Mouse (Mus musculus) brown adipose tissue, adult 24 weeks (tissue): ENCODE results near the gene Gm44511. TPM values are rescaled to one million over a fixed set of nuclear protein-coding genes. Genes with fewer than 3 reads are reported as not detected.
"Not testable (repeated sequence)": the region's sequence is repeated elsewhere in the genome, so short reads cannot be mapped to it uniquely, and the experiment has no call there.

Experiments
- H3K27ac ChIP-seq: fragments of 200-500 bp; replicated peaks from 2 replicates; pipeline ENCODE4 v1.5.1; 2012; ENCODE audit warnings: low read depth, mild to moderate bottlenecking, low read length
- H3K4me1 ChIP-seq: fragments of 200-500 bp; 2 replicates; pipeline ENCODE4 v1.6.1; 2012; ENCODE audit warnings: low read length, mixed read lengths; ENCODE audit not compliant: control insufficient read depth, insufficient read depth, insufficient read length
- H3K4me3 ChIP-seq: fragments of 200-500 bp; 2 replicates; pipeline ENCODE4 v1.5.1; 2012; ENCODE audit warnings: low read depth, mild to moderate bottlenecking, low read length, moderate library complexity; ENCODE audit not compliant: insufficient read depth
- polyA plus RNA-seq: library from polyadenylated mRNA; stranded (reverse); fragments of >200 nt; gene quantifications from 2 replicates; pipeline ENCODE4 v1.2.4, GENCODE M21; 2012; ENCODE audit not compliant: missing spikeins, insufficient read depth, insufficient read length

Gm44511 gene
- polyA plus RNA-seq, 1 experiment, result not detected

DNA sequence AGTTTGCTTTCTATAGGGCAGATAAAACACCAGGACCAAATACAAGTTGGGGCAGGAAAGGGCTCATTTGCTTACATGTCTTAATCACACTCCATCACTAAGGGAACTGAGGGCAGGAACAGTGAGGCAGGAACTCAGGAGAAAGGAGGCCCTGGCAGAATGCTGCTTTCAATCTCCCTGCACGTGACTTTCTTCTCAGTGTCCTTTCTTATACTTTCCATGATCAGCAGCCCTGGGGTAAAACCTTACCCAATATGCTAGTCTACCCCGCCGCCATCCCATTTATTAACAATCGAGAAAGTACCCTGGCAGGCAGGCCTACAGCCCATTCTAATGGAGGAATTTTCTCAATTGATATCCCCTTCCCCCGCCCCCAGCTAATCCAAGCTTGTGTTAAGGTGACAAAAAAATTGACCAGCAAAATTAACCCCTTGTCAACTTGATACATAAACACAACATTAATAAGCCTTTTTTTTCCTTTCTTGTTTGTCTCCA, 18.5 kb upstream of the Gm44511 start:
- Histone ChIP-seq H3K4me1 (peaks cover 5% of the 10 kb centered on the region; the same call in 1 of the 2 replicates), H3K27ac (no peak overlapping the region), H3K4me3 (no peak overlapping the region)

DNA sequence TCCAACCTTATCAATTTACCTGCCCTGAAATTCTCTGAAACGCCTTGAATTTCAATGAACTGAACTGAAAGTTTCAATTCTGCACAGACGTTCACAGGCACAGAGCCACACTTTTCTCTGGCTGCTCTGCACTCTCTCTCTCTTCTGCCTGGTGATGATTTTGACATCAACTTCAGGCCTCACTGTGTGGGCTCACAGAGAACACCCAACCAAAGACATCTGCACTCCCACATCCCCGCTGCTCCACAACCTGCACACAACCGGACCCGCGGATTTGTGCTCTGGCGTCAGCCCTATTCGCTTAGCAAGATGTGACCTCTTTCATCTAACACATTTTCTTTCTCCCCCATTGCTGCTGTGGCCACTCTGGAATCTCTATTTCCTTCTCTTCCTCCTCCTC, 18.0 kb upstream of the Gm44511 start:
- H3K4me3 ChIP-seq, result no peak overlapping the region
- no peak overlapping the region for H3K27ac ChIP-seq
- H3K4me1 ChIP-seq, result peaks cover 5% of the 10 kb centered on the region; the same call in 1 of the 2 replicates

DNA sequence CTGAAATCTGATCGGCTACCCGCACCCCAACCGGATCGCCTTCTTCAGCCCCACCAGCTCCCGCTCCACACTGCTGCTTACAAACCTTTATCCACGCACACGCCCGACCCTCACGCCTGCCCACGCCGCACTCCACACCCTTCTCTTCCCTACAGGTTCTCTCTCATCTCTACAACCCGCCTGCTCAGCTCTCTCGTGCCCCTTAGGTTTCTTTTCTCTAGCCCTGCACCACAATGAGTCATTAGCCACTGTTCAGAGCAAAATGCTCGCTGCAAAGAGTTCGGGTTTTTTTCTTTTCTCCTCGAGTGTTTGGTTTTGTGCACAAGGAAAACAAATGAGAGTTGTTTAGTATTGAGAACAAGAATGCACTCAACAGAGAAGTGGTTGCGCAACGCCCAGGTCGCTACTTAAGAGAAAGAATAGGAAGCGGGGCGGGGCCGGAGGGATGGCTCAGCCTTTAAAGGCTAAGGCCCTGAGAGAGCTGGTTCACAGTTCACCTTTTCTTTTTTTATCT, 17.4 kb upstream of the Gm44511 start:
- peak overlapping the region; percentile 73 for H3K4me3 ChIP-seq
- H3K4me1 ChIP-seq, result peaks cover 5% of the 10 kb centered on the region; the same call in 1 of the 2 replicates
- peak overlapping the region; percentile 70 for H3K27ac ChIP-seq

DNA sequence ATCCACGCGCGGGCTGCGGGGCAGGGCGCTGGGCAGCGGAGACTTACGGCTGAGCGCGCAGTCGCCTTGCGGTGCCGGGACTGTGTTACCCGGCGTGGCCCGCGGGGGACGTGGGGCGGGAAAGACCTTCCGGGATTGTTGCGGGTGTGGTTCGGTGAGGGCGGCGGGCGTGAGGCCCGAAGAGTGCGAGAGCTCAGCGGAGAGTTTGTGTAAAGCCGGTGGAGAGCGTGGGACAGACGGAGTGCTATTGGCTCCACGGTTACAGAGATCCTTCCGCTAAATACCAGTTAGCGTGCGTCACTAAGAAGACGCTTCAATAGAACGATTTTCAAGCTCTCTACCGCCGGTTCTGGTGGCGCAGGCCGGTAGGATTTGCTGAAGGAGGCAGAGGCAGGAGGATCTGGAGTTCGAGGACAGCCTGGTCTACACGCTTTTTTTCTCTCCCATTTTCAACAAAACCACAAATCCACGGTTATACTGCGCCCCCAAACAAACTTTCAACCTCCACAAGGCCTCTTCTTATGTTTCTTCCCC, 16.9 kb upstream of the Gm44511 start:
- Histone ChIP-seq H3K4me3 (peak overlapping the region; percentile 87), H3K4me1 (peaks cover 5% of the 10 kb centered on the region; the same call in 1 of the 2 replicates), H3K27ac (peak overlapping the region; percentile 70)

DNA sequence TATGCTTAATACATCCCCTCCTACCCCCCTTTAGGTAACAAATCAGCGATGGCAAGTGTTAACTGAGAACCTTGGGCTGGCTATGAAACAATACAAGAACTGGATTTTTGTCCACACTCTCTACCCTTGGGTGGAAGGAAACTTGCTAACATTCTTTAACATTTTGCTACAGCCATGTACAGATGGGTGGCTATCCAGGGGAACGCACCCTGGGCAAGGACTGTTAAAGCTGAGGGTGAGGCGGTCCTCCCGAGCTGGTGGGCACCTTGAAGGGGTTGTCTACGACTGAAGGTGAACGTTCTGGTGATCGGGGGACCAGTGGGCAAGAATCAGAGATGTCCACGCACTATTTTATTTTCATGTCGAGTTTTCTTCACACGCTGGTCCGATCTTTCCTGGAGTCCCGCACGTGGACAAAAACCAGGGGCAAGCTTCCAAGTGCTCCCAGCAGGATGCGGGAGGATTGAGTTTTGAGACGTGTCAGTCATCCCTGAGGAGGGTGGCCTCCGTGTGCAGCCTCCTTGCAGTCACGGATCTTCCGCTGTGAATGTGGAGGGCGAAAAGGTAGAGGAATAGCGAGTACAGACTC, 16.3 kb upstream of the Gm44511 start:
- Histone ChIP-seq H3K27ac (peak overlapping the region; percentile 68), H3K4me1 (peaks cover 5% of the 10 kb centered on the region; the same call in 1 of the 2 replicates), H3K4me3 (peak overlapping the region; percentile 87)

DNA sequence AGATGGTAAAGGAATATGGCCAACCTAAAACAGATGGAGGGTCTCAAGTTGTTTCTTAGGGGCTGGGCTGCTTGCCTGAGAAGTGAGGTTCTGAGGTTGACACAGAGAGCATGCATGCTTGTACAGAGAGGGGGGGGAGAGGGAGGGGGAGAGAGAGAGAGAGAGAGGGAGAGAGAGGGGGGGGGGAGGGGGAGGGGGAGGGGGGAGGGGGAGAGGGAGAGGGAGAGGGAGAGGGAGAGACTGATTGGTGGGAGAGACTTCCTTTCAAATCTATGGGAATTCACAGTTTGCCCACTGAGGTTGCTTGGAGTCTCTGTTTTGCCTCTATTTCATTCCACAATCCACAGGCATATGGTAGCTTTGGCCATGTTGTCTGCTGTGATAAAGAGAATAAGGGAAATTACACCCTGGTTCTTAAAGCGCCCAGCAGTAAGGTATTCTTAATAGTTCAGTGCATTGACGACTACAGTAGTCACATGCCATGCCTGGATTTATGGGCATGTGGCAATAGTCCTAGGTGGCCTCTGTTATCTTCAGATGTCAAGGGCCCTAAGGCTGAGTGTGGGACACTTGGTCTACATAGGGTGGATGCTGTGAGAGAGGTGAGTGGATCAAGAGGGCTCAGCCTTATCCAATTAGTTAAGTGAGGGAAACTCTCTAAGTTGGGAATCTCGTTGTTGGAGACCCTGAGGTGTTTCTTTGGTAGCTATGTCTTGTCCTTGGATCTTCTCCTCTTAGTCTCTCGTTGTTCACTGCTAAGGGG, 15.4 kb upstream of the Gm44511 start:
- H3K27ac ChIP-seq, result no peak overlapping the region
- H3K4me1 ChIP-seq, result peaks cover 5% of the 10 kb centered on the region; the same call in 1 of the 2 replicates
- H3K4me3 ChIP-seq, result 0 out of 2 replicates have a peak overlapping the region, but pooled peaks have one; percentile 87

DNA sequence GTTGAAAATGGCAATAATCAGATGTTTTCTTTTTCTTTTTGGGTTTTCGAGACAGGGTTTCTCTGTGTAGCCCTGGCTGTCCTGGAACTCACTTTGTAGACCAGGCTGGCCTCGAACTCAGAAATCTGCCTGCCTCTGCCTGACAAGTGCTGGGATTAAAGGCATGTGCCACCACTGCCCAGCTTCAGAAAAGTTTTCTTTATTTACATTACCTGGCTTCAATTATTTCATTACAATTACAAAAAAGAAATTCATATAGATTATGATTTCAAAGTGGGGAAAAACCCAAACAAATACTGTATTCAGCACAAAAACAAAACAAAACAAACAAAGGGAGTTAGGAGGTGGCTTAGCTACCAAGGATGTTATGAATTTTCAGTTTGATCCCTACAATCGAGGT, 14.6 kb upstream of the Gm44511 start:
- not testable (repeated sequence) for H3K4me3 ChIP-seq, H3K27ac ChIP-seq, H3K4me1 ChIP-seq

DNA sequence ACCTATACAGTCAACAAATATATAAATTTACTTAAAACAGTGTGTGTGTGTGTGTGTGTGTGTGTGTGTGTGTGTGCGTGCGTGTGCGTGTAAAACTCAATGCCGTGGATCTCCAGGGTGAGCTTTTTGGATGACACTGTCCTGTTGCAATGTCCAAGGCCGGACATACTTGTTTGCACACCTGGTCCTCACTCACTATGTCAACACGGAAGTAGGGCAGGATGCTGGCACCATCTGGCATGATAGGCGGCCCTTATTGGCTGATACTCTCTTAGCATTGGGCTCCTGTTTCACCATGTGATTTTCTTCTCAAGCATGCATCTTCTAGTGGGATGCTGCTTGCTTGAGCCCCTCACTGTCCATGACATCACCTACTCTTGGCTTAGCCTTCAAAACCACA, 13.8 kb upstream of the Gm44511 start:
- H3K4me1 ChIP-seq, result peaks cover 5% of the 10 kb centered on the region; the same call in 1 of the 2 replicates
- peak overlapping the region; percentile 95; the same call in 1 of the 2 replicates for H3K4me3 ChIP-seq
- no peak overlapping the region for H3K27ac ChIP-seq

DNA sequence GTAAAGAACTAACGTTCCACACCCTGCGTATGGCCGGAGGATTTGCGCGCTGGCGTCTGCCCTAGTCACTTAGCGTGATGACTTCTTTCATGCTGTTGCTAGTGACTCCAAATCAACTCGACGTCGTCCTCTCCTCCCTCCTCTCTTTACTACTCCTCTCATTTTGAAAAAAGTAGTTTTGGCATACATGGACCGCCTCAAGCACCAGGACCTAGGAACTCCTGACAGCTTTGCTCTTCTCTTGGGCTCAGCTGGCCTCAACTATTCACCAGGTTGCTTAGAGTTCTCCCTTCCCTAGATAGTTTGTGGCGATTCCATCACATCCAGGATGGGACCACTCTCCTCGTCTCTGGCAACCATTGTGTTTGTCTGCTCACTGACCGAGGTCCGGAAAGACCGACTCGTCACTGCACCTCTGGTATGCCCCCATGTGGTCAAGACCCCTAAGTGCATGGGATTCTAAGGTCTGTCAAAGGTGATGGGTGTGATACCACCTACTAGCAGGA, 13.2 kb upstream of the Gm44511 start:
- Histone ChIP-seq H3K4me1 (peaks cover 5% of the 10 kb centered on the region; the same call in 1 of the 2 replicates), H3K27ac (peak overlapping the region; percentile 72), H3K4me3 (peak overlapping the region; percentile 95)

DNA sequence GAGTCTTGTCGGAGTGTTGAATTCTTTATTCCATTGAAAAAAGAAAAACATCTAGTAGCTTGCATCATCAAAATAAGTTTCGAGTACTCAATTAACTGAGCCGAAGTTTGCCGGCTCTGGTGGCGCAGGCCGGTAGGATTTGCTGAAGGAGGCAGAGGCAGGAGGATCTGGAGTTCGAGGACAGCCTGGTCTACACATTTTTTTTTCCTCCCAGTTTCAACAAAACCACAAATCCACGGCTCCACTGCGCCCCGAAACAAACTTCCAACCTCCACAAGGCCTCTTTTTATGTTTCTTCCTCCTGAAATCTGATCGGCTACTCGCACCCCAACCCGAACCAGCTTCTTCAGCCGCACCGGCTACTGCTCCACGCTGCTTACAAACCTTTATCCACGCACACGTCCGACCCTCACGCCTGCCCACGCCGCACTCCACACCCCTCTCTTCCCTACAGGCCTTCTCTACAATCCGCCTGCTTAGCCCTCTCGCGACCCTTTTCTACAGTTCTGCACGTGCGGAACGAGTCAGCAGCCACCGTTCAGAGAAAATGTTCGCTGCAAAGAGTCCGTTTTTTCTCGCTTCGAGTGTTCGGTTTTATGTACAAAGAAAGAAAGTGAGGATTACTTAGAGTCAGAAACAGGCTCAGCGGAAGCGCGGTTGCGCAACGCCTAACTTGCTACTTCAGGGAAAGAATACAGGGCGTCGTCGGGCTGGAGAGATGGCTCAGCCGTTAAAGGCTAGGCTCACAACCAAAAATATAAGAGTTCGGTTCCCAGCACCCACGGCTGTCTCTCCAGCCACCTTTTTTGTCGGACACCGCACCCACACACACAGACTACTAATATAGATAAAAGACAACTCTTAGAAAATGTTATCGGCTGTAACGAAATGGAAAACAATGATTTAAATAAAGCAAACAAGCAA, 12.5 kb upstream of the Gm44511 start:
- H3K4me3 ChIP-seq, result peak overlapping the region; percentile 95
- H3K4me1 ChIP-seq, result 0 out of 2 replicates have a peak, but pooled peaks cover 2% of the 10 kb centered on the region
- H3K27ac ChIP-seq, result peak overlapping the region; percentile 97

DNA sequence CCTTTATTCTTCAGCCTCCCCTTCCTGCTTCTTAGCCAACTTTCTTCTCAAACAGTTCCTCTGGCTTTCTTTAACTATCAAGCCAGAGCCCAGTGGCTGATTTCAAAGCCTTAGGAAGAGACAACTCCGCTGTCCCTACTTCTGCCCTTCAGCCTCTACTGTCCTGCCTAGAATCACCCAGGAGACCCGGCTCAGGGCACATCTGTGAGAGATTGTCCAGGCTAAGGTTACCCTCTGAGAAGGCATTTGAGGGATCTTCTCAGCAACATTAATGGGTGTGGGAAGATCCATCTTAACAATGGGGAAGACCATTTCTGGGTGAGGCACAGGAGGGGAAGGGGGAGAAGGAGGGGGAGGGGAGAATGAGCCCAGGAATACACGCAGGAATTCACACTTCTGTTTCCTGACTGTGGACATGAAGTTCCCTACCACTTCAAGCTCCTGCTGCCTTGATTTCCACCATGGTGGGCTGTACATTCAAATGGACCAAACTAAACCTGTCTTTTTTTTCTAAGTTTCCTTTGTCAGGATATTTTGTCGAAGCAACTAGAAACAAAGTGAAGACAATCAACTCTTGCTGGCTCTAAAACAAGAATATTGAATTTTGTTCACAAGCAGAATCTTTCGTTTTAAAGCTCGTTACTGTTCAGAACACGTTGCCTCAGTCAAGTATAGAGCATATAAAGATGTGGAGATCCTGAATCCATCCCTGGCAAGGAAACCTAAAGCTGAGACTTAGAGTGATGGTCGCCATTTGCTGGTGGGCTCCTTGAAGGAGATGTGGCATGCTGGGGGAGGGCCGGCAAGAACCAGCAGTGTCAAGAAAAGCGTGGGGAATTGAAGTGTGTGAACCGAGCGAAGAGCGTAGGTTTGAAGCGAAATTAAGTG, 11.6 kb upstream of the Gm44511 start:
- Histone ChIP-seq H3K4me1 (0 out of 2 replicates have a peak, but pooled peaks cover 2% of the 10 kb centered on the region), H3K27ac (no peak overlapping the region), H3K4me3 (peak overlapping the region; percentile 95)

DNA sequence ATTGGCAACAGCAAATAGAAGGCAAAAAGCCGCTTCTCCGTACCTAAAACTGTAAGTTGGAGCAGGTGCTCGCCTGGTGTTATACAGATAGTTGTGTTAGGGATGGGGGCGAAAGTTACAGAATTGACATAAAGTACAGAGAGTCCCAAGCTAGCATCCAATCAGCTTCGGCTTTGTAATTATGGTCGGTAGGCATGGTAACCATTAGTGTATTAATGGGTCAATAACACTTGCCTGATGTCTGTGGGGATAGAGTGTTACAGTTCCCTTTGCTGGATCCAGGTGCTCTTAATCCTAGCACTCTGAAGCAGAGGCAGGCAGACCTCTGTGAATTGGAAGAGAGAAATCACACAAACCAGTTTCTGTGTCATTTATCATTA, 10.8 kb upstream of the Gm44511 start:
- Histone ChIP-seq H3K27ac (no peak overlapping the region), H3K4me1 (0 out of 2 replicates have a peak, but pooled peaks cover 2% of the 10 kb centered on the region), H3K4me3 (no peak overlapping the region)

DNA sequence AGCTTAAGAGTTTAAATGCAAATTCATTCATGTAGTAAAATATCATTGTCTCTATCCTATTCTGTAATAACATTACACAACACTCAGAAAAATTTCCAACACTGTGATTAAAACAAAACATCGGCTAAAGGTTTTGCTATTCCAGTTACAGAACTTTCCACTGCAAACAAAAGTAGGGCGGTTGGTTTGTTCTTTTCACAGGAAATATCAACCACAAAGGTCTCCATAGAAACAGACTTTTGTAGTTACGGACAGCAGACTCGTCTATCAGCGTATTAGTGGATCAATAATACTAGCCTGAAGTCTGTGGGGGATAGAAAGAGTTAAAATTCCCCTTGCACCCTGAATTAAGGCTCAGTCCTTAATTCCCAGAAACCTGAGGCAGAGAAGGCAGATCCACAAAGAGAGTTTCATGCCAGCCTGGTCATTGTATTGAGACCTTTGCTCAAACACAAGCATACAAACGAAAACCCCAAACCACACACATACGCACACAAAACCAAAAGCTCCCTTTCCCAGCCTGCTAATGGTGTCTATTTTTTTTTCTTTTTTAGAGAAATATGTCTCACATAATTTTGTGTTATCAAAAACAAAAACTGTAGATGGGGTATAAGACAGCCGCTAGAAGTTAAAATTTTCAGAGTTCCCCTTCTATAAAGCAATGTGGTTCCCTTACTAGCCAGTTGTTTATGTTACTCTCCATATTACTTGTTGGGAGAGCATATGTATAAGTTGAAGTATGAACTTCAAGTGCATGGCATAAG, 10.3 kb upstream of the Gm44511 start:
- no peak overlapping the region for H3K4me3 ChIP-seq
- H3K4me1 ChIP-seq, result 0 out of 2 replicates have a peak, but pooled peaks cover 2% of the 10 kb centered on the region
- H3K27ac ChIP-seq, result no peak overlapping the region
